Mouse (Mus musculus) thymus, postnatal 36 days (tissue): ENCODE results near the gene Tle1.

ENCODE experiments used
- DNase-seq, 2 experiments: peaks; one replicate each; pipeline ENCODE4 v3.0.0; 2022; ENCODE audit warnings: mixed read lengths in 2 of 2

Gene Tle1

DNA sequence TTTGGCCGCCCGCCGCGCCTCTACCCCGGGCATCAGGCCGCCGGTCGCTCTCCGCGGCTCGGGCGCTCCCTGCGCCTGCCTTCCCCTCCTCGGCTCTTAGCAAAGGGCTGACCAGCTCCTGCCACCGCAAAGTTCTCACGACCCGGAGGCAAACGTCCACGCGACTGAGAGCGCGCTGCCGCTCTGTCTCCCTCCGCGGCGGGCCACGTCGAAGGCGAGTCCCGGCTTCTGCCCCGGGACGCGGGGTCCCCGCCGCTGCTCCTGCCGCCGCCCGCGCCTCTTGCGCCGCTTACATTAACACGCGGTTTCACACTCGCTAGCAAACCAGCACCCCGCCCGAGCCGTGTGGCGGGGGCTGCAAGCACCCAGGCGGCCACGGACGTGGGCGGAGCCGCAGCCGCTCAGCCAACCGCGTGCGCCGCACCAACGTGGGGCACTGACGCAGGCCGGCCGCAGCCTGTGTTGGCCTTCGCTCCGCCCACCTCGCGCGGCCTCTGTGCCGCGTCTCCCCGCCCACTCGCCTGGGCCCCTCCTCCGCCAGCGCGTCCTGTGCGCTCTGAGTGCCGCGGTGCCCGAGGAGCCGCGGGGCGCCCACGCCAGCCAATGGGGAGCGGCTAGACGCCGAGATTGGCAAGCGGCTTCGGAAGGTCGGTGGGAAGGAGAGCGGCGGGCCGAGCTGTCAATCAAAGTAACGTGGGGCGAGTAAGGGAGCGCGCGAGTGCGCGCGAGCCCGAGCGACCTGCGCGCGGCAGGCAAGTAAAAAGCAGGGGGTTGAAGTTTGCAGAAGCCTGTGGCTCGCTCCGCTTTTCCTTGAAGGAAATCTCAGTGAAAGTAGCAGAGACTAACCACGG, at the start of gene Tle1:
Gene Tle1, minus strand, starts transcription at position 361 of the 851 bp plus-strand sequence.
- DNase-seq: peak; percentile 98 to 99

DNA sequence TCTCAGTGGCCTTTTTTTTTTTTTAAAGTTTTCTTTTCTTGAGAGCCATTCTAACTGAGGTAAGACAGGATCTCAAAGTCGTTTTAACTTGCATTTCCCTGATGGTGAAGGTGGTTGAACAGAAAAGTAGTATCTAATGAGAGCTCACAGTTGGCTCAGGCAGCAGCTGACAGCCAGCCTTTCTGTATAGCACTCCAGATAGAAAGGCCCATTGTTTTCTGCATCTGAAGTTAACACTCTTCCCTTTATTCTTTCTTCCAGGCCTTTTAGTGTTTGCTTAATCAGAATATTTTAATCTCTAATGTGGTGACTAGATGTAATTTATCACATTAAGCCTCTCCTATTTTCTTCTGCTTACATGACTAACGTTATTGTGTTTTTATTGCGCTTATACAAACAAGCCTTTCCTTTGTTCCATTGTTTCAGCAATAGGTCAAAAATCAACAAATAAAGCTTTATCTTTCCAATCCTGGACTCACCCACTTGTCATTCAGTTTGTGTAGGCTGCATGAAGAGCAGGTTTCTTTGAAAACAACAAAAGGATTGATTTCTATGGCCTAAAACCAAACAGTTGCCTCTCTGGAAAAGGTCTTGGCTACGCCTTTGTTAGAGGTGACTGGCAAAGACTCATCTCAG, 33.0 kb upstream of the Tle1 start:
- no peak for DNase-seq

- no peak for DNase-seq
Measured at GRCm38 (mm10) chr4:72232206-72232605, 31.5 kb upstream of the Tle1 start.

- no peak for DNase-seq
Measured at GRCm38 (mm10) chr4:72230832-72231231, 30.1 kb upstream of the Tle1 start.

DNA sequence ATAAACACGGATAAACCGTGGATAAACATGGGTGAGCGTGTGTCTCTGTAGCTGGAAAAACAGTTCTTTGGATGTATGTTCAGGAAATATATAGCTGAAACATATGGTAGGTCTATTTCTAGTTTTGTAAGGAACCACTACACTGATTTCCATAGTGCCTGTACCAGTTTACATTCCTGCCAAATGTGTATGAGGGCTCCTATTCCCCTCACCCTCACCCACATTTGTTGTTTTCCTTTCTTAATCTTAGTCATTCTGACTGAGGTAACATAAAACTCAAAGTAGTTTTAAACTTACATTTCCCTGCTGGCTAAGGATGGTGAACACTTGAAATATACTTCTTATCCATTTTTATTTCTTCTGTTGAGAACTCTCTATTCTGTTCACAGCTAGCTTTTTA, 20.9 kb upstream of the Tle1 start:
- DNase-seq: no peak

GRCm38 (mm10) chr4:72204420-72205045, 3.8 kb upstream of the Tle1 start:
- DNase-seq: no peak

GRCm38 (mm10) chr4:72201521-72201991, 837 bp upstream of the Tle1 start:
- DNase-seq: peak in 1 of 2 experiments; percentile 30

GRCm38 (mm10) chr4:72199571-72200558, 854 bp downstream of the Tle1 start:
- DNase-seq: peak; percentile 56 to 62

DNA sequence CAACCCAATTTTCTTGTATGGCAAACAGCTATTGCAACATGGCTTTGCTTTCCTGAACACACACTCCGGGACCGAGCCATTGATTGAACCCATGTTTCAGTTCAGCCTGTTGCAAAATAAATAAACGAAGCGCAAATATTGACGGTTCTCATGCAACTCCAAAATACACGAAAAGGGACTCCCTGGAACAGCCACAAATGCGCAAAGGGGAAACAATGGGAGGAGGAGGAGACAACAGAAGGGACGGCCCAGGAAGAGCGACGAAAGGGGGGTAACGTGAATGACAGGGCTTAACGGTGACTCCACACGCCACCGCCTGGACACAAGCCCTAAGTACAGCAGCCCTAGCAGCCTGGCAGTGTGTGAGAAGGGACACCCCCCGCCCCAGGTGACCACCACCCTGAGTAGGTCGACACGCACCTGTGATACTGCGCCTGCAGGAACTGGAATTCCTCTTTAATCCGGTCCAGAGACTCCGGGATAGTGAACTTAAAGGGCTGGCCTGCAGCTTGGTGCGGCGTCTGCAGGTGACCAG, 1.8 kb downstream of the Tle1 start:
- DNase-seq: peak; percentile 58 to 62

- DNase-seq: no peak
Measured at GRCm38 (mm10) chr4:72197888-72198605, 2.7 kb downstream of the Tle1 start.

DNA sequence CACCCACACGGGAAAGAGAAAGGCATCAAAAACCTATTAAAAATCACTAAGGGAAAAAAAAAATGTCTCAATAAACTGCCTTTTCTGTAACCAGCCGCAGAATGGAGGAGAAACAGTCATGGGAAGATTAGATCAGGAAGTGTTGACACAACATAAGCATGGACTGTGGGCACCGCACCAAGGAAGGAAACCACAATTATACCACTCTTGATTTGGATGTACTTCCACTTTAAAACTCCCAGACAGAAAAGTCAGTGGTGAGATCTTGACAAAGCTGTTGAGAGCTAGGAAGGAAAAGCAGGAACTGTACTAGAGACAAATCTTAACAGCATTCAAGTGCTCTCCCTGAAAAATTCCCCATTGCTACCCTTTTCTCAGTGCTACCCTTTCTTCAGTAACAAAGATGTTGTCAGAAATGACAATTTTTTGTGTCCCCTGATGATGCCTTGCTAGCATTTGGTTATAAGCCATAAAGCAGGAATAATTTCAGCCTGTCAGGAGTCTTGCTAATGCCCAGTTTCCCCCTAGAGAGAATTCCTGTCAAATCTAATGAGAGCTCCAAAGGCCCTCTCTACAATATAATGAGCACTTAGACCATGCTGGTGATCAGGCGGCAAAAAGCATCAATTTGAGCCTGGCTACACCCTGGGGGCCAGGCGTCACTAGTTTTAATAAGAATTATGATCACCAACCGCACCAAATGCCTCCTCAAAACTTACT, 5.4 kb downstream of the Tle1 start:
- DNase-seq: no peak

GRCm38 (mm10) chr4:72193276-72193675, 7.4 kb downstream of the Tle1 start:
- no peak for DNase-seq

GRCm38 (mm10) chr4:72184476-72184875, 16.2 kb downstream of the Tle1 start:
- no peak for DNase-seq

DNA sequence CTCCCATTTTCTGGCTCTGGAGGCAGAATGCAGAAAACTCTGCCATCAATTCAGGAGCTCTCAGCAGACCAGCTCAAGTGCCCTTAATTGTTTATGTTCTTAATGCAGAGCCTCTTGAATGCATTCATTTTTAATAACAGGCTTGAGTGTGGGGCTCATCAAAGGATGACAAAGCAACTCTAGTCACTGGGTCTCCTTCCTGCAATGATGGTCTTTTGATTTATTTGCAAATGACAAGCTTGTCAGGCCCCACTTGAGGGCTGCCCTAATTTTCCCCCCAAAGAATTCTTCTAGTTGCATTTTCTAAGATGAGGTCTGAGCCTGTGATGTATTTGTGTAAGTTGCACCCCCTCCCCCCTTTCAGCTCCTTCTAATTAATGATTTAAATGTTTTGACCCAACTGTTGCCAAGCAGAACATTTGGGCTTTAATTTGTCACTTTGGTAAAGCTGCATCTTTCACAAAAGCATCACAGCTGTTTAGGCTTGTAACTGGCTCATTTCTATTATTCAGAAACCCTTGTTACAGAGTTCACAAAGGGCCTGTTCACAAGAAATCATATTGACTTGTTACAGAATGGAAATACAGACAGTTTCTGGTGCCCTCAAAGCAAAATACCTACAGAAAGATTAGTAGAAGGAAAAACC, 18.3 kb downstream of the Tle1 start:
- no peak for DNase-seq

DNA sequence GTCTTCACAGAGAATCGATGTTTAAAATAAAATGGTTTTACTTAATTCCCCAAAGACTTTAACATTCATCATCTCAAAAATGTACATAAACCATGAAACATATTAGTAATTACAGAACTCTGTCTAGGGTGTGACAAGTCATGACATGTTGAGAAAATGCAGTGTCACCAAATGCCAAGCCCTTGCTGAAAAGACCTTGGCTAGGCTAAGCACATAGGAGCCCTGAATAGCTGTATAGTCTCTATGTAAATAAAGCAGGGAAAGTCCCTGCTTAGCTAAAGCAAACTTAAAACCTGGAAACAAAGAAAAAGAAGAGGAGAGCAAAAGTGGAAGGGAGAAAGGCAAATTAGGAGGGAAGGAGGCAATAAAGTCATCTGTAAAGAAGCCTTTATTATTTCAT, 24.8 kb downstream of the Tle1 start:
- no peak for DNase-seq

GRCm38 (mm10) chr4:72168267-72168666, 32.5 kb downstream of the Tle1 start:
- no peak for DNase-seq

DNA sequence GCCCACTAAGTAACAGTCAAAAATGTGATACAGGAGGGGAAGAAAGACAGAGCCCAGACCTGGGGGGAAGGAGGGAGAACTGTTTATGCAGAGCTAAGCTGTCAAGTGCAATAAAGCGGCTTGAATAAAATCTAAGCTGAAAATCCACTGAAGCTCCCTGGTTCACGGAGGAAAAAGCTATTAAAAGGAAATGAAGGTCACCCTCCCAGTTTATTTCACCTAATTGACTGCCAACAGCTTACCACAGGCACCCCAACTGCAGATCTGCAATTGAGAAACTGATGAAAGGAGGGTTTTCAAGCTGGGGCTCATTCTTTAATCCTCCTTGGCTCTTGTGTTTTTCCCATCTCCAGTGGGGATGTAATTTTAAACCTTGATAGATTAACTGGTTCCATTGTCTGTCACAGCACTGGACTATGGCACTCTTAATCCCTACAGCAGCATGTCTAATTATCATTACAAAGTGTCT, 32.9 kb downstream of the Tle1 start:
- DNase-seq: no peak

DNA sequence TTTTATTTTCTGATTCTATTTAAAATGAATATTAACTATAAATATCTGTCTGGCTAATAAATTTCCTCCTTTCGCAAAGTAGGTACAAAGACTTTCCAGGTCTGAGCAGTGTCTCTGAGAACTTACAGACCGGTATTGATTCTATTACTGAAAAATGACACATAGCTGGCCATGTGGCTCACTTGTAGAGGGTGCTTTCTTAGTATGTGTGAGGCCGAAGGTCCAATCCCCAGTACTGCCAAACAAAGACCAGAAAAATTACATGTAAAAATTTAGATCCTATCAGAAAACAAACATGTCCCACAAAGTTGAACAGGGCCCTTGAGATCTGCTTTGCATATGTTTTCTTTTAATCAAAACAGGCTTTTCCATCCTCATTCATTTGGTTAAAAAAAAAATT, 33.5 kb downstream of the Tle1 start:
- no peak for DNase-seq

GRCm38 (mm10) chr4:72166561-72166960, 34.2 kb downstream of the Tle1 start:
- no peak for DNase-seq

DNA sequence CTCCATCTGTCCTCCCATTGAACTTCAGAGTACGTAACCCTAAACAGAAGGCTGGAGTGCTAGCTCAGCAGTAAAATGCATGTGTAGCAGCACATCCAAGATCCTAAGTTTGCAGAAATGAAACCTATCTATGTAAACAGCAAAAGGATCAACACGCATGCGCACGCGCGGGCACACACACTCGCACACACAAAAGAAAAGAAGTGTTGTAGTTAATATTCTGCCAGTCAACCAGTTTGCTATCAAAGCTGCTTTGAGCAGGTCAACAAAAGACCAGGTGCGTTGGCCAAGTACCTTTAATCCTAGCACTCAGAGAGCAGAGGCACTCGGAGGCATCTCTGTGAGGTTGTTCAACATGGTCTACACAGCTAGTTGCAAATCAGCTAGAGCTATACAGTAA, 35.0 kb downstream of the Tle1 start:
- DNase-seq: no peak
